Comparison of ENCODE assay signal across 8 mouse cellular contexts in genomic region chr6:82091773-82092172, GRCm38 (mm10). TPM values are rescaled to one million over a fixed set of nuclear protein-coding genes. Genes with fewer than 3 reads are reported as not detected.
DNase-seq lines count a peak whose midpoint lies in the region; ATAC-seq lines count a peak whose summit lies in the region.

No protein-coding gene starts in this region.

- H3K4me3 ChIP-seq in lung, embryonic 16.5 days (ENCODE audit: low read length) = no peak overlapping the region
- peak overlapping the region; percentile 32 for H3K4me3 ChIP-seq in hindbrain, embryonic 14.5 days (replicated peaks; ENCODE audit: low read length)
- H3K4me3 ChIP-seq in midbrain, embryonic 14.5 days (replicated peaks; ENCODE audit: low read depth, low read length) = peak overlapping the region; percentile 34

- DNase-seq in lung, postnatal 10 days = no peak
- peak; percentile 49 for DNase-seq in embryo, embryonic 11 days
- DNase-seq in hindbrain, embryonic 14.5 days (ENCODE audit: low spot score) = no peak
- peak; percentile 51 for DNase-seq in midbrain, embryonic 14.5 days
- DNase-seq in layer of hippocampus, adult 9-10 months (ENCODE audit: low spot score) = no peak
- DNase-seq in layer of hippocampus, adult 8-10 months (ENCODE audit: low spot score in 2 of 2) = no peak
- DNase-seq in gastrocnemius, postnatal 25 days = no peak

- H3K9me3 ChIP-seq in lung, embryonic 16.5 days (ENCODE audit: control insufficient read depth, low read length) = no peaks in the 10 kb centered on the region
- no peaks in the 10 kb centered on the region for H3K9me3 ChIP-seq in hindbrain, embryonic 14.5 days (ENCODE audit: control insufficient read depth, low read length)
- no peaks in the 10 kb centered on the region for H3K9me3 ChIP-seq in midbrain, embryonic 14.5 days (ENCODE audit: control insufficient read depth, low read length)

- H3K9ac ChIP-seq in lung, embryonic 16.5 days (ENCODE audit: low read length) = peak overlapping the region; percentile 39; the same call in 1 of the 2 replicates
- H3K9ac ChIP-seq in hindbrain, embryonic 14.5 days = peak overlapping the region; percentile 56
- peak overlapping the region; percentile 40; the same call in 1 of the 2 replicates for H3K9ac ChIP-seq in midbrain, embryonic 14.5 days (replicated peaks; ENCODE audit: low read length)

- no peak for ATAC-seq in lung, embryonic 16.5 days (ENCODE audit: low read depth)
- ATAC-seq in hindbrain, embryonic 14.5 days (ENCODE audit: low FRiP score) = no peak
- no peak for ATAC-seq in midbrain, embryonic 14.5 days (ENCODE audit: low FRiP score, low TSS enrichment)

- H3K36me3 ChIP-seq in lung, embryonic 16.5 days (ENCODE audit: control insufficient read depth, insufficient read depth, low read length) = peaks cover 11% of the 10 kb centered on the region
- no peaks in the 10 kb centered on the region for H3K36me3 ChIP-seq in hindbrain, embryonic 14.5 days (replicated peaks; ENCODE audit: control insufficient read depth, insufficient read depth)
- no peaks in the 10 kb centered on the region for H3K36me3 ChIP-seq in midbrain, embryonic 14.5 days (ENCODE audit: control insufficient read depth, insufficient read depth, low read length)

- H3K4me1 ChIP-seq in lung, embryonic 16.5 days (replicated peaks; ENCODE audit: control insufficient read depth, insufficient read depth, low read length) = peaks cover 6% of the 10 kb centered on the region; the same call in 1 of the 2 replicates
- H3K4me1 ChIP-seq in hindbrain, embryonic 14.5 days (replicated peaks; ENCODE audit: control insufficient read depth, insufficient read depth, low read length) = peaks cover 8% of the 10 kb centered on the region; the same call in 1 of the 2 replicates
- H3K4me1 ChIP-seq in midbrain, embryonic 14.5 days (ENCODE audit: control insufficient read depth, insufficient read depth, low read length) = no peaks in the 10 kb centered on the region

- H3K27me3 ChIP-seq in lung, embryonic 16.5 days (ENCODE audit: control insufficient read depth, insufficient read depth, low read depth, low read length) = no peaks in the 10 kb centered on the region
- H3K27me3 ChIP-seq in hindbrain, embryonic 14.5 days (ENCODE audit: control insufficient read depth, insufficient read depth, low read length) = peaks cover 13% of the 10 kb centered on the region; the same call in 1 of the 2 replicates
- peaks cover 7% of the 10 kb centered on the region; the same call in 1 of the 2 replicates for H3K27me3 ChIP-seq in midbrain, embryonic 14.5 days (ENCODE audit: control insufficient read depth, insufficient read depth, low read length)

- 19% methylated on average over 28 of the region's 28 CpGs for WGBS in lung, embryonic 16.5 days
- WGBS in hindbrain, embryonic 14.5 days = 1% methylated on average over 28 of the region's 28 CpGs
- 2% methylated on average over 28 of the region's 28 CpGs for WGBS in midbrain, embryonic 14.5 days

- no peak overlapping the region for H3K4me2 ChIP-seq in lung, embryonic 16.5 days (ENCODE audit: low read depth, low read length)
- peak overlapping the region; percentile 73 for H3K4me2 ChIP-seq in hindbrain, embryonic 14.5 days (replicated peaks)
- H3K4me2 ChIP-seq in midbrain, embryonic 14.5 days (ENCODE audit: low read length) = peak overlapping the region; percentile 61

- no peak overlapping the region for H3K27ac ChIP-seq in lung, embryonic 16.5 days (ENCODE audit: low read length)
- H3K27ac ChIP-seq in hindbrain, embryonic 14.5 days = no peak overlapping the region
- no peak overlapping the region for H3K27ac ChIP-seq in midbrain, embryonic 14.5 days (replicated peaks; ENCODE audit: low read depth, low read length)

RNA-seq across cellular contexts. Expression of gene Eva1a, which starts 50.9 kb away (rescaled TPM):
- polyA plus RNA-seq in lung, embryonic 16.5 days (2015; fragmentation: Nextera tagmentation; extraction: Ambion mirVana) = 38.8 and 42.4 TPM in 2 replicates
- polyA plus RNA-seq in hindbrain, embryonic 14.5 days (2014; fragmentation: Nextera tagmentation; extraction: Ambion mirVana) = 0.64 and 0.80 TPM in 2 replicates
- polyA plus RNA-seq in midbrain, embryonic 14.5 days (2014; fragmentation: Nextera tagmentation; extraction: Ambion mirVana) = 0.32 and 0.63 TPM in 2 replicates
- 10 to 100 TPM; 12.8 to 16.0 (median 14.0) TPM for total RNA-seq in layer of hippocampus, adult 8-10 months (2022)
- total RNA-seq in gastrocnemius, postnatal 25 days (2021) = 1 to 10 TPM in 1 of 2 experiments, under 1 TPM in 1; 0.69 to 1.3 TPM

Comparison
In these comparisons a context has a peak if more than half of its experiments do, and no peak if none do; other contexts are left out.
1. DNase-seq: peak in embryo, embryonic 11 days (single experiment) and midbrain, embryonic 14.5 days (single experiment); none in lung, postnatal 10 days (single experiment), hindbrain, embryonic 14.5 days (single experiment), layer of hippocampus, adult 9-10 months (single experiment), layer of hippocampus, adult 8-10 months (0 of 2) and gastrocnemius, postnatal 25 days (single experiment).
2. RNA of gene Eva1a, which starts 50.9 kb away (polyA plus RNA-seq): 38.8 to 42.4 TPM in lung, embryonic 16.5 days; 0.64 to 0.80 TPM in hindbrain, embryonic 14.5 days and 0.32 to 0.63 TPM in midbrain, embryonic 14.5 days; every median in the first group is over 10 times any median in the second.
3. Peak in every context shown above with its lines, with median percentiles within 50 percentile points of each other: H3K9ac ChIP-seq.